Mouse (Mus musculus) C2C12 (cell line): ENCODE measurements at regions not wholly inside any gene's neighbourhood (a gene's known extent, or its start where the extent isn't known, plus 50 kb on each side); places are given as distances from the start of the nearest gene placed in this dataset.

Experiments
- H3K27me3 ChIP-seq: one replicate; pipeline ENCODE4 v1.6.1; 2011; ENCODE audit not compliant: control insufficient read depth, insufficient read depth, insufficient read length
- H3K36me3 ChIP-seq: one replicate; pipeline ENCODE4 v1.6.1; 2011; ENCODE audit not compliant: control insufficient read depth, insufficient read depth
- H3K4me3 ChIP-seq: one replicate; pipeline ENCODE4 v1.5.1; 2011; ENCODE audit warnings: mild to moderate bottlenecking, control low read depth; ENCODE audit not compliant: poor library complexity, insufficient read depth, severe bottlenecking
- H3K79me2 ChIP-seq: one replicate; pipeline ENCODE4 v1.6.1; 2011; ENCODE audit not compliant: control insufficient read depth, insufficient read depth
- H3K79me3 ChIP-seq: one replicate; pipeline ENCODE4 v1.6.1; 2011; ENCODE audit warnings: low read depth, control low read depth
- H3ac ChIP-seq: one replicate; pipeline ENCODE3; 2011; ENCODE audit warnings: low read depth; ENCODE audit not compliant: control insufficient read depth, insufficient read length
- CEBPB ChIP-seq: IDR thresholded peaks from one replicate; pipeline ENCODE4 v1.6.1; 2011; ENCODE audit warnings: low read depth, mild to moderate bottlenecking, control low read depth, moderate library complexity
- CTCF ChIP-seq: IDR thresholded peaks from one replicate; pipeline ENCODE4 v1.5.1; 2011; ENCODE audit not compliant: control insufficient read depth, insufficient read depth, insufficient read length
- FOSL1 ChIP-seq: IDR thresholded peaks from one replicate; pipeline ENCODE4 v1.8.0; 2011; ENCODE audit warnings: mild to moderate bottlenecking, low read length; ENCODE audit not compliant: poor library complexity, insufficient read depth, severe bottlenecking
- MAX ChIP-seq: IDR thresholded peaks from one replicate; pipeline ENCODE4 v1.6.1; 2011; ENCODE audit warnings: mild to moderate bottlenecking, control low read depth
- MYOD1 ChIP-seq: IDR thresholded peaks from one replicate; pipeline ENCODE4 v1.6.1; 2011; ENCODE audit warnings: low read depth; ENCODE audit not compliant: control insufficient read depth, insufficient read length
- MYOG ChIP-seq: IDR thresholded peaks from one replicate; pipeline ENCODE4 v1.6.1; 2011; ENCODE audit not compliant: control insufficient read depth, insufficient read length; ENCODE audit errors: extremely low read depth
- USF1 ChIP-seq: IDR thresholded peaks from one replicate; pipeline ENCODE4 v1.6.1; 2011; ENCODE audit warnings: low read depth, mild to moderate bottlenecking, control low read depth, moderate library complexity

DNA sequence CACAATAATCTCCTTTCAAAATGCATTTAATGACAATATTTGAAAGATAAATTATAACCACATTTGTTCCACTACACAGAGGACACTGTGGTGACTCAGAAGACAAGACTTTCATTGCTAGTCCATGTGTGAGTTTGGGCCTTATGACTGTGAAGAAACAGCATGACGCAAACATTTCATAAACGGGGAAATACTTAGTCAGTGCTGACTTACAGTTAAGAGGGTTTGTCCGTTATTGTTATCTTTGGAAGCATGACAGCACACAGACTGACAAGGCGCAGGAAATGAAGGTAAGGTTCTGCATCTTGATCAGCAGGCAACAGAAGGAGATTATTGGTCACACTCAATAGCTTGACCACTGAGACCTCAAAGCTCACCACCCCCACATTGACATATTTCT is 1255.8 kb downstream of the Zpld1 start:
- Histone ChIP-seq H3K4me3 (no peak overlapping the region), H3ac (no peak overlapping the region), H3K79me2 (no peaks in the 10 kb centered on the region), H3K36me3 (no peaks in the 10 kb centered on the region), H3K79me3 (no peaks in the 10 kb centered on the region), H3K27me3 (no peaks in the 10 kb centered on the region)
- TF ChIP-seq USF1 = peak; percentile 7
- no peak for TF ChIP-seq MYOD1
- peak; percentile 80 for TF ChIP-seq CEBPB
- no peak for TF ChIP-seq MYOG
- TF ChIP-seq CTCF = no peak
- TF ChIP-seq MAX = peak; percentile 26
- TF ChIP-seq FOSL1 = peak; percentile 16

DNA sequence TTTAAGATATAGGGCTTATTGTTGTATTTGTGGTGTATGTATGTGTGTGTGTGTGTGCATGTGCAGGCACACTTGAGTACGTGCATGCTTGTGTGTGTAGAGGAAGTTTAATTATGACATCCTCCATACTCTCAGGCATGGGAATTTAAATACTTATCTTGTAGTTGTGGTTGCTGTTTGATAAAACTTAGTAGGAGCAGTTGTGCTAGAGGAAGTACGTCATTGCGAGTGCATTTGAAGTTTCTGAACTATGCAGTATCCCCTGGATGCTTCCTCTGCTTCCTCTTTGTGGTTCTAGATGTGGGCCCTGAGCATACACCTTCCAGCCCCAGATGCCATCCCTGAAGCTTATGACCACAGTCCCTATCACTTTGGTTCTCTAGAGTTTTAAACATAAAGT is 1281.5 kb downstream of the Zpld1 start:
- Histone ChIP-seq H3K36me3 (no peaks in the 10 kb centered on the region), H3K79me3 (no peaks in the 10 kb centered on the region), H3K27me3 (no peaks in the 10 kb centered on the region), H3K79me2 (no peaks in the 10 kb centered on the region), H3ac (no peak overlapping the region), H3K4me3 (no peak overlapping the region)
- TF ChIP-seq MYOG = no peak
- TF ChIP-seq CTCF = no peak
- TF ChIP-seq CEBPB = no peak
- TF ChIP-seq MAX = no peak
- no peak for TF ChIP-seq MYOD1
- TF ChIP-seq USF1 = no peak
- TF ChIP-seq FOSL1 = no peak

DNA sequence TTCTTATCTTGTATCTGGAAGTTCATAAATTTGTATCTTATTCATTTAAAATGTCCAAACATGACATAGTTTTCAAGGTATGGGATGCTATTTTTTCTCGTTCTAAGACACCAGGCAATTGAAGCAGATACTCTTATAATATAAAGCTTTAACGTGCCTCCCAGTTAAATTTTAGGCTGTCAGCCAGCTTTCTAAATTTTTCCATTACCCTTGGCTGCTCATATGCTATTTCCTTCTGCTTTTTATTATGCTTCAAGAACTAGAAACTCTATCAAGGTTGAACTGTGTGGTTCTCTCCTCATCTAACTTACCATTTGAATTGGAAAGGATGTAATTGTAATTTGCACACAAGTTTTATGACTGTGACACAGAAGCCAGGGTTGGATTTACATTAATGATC is 1324.1 kb downstream of the Zpld1 start:
- no peak overlapping the region for H3ac ChIP-seq
- H3K27me3 ChIP-seq = no peaks in the 10 kb centered on the region
- H3K4me3 ChIP-seq = no peak overlapping the region
- no peaks in the 10 kb centered on the region for H3K36me3 ChIP-seq
- no peaks in the 10 kb centered on the region for H3K79me2 ChIP-seq
- H3K79me3 ChIP-seq = no peaks in the 10 kb centered on the region
- TF ChIP-seq USF1 (no peak), FOSL1 (no peak)

DNA sequence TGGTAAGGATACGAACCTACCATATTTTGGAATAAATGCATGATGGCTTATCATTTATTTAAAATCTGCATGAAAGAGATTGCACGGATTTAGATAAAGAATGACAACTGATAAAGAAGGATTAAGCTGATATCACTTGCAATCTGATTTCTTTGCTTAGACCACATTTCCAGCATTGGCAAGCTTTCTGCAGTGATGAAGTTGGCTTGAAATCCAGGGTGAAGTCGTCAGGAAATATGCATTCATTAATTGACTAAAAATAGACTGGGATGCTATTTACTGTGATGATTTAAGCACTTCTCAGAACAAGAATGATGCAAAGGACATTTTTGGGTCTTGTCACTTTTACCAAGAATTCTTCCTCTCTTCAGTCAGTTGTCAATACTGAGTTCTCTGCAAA is 1341.1 kb downstream of the Zpld1 start:
- Histone ChIP-seq H3K79me2 (no peaks in the 10 kb centered on the region), H3K36me3 (no peaks in the 10 kb centered on the region), H3K27me3 (no peaks in the 10 kb centered on the region), H3ac (no peak overlapping the region), H3K79me3 (no peaks in the 10 kb centered on the region), H3K4me3 (no peak overlapping the region)
- TF ChIP-seq CTCF = no peak
- TF ChIP-seq MYOG = no peak
- no peak for TF ChIP-seq FOSL1
- TF ChIP-seq USF1 = no peak
- TF ChIP-seq MAX = no peak
- no peak for TF ChIP-seq MYOD1
- TF ChIP-seq CEBPB = no peak

DNA sequence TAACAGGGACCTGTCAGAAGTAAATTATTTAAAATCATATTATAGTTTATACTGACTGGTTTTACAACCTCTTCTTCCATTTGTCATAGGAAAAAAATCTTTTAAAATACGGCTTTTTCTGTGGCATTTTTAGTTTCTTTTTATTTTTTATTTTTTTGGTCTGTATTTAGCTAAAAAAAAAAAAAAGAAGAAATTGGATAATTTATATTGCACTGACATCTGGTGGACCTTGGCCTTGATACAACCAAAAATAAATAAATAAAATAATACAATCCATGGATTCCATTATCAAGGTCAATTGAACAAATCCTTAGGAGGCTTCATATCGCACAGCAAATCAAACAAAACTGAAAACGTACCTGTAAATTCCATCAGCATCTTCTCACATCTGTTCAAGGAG is 1352.5 kb downstream of the Zpld1 start:
- no peak overlapping the region for H3ac ChIP-seq
- H3K79me2 ChIP-seq = no peaks in the 10 kb centered on the region
- no peaks in the 10 kb centered on the region for H3K36me3 ChIP-seq
- H3K79me3 ChIP-seq = no peaks in the 10 kb centered on the region
- TF ChIP-seq MYOG (no peak), MAX (no peak), MYOD1 (no peak), USF1 (no peak), CEBPB (no peak), FOSL1 (no peak), CTCF (no peak)
- H3K4me3 ChIP-seq = no peak overlapping the region
- H3K27me3 ChIP-seq = no peaks in the 10 kb centered on the region

DNA sequence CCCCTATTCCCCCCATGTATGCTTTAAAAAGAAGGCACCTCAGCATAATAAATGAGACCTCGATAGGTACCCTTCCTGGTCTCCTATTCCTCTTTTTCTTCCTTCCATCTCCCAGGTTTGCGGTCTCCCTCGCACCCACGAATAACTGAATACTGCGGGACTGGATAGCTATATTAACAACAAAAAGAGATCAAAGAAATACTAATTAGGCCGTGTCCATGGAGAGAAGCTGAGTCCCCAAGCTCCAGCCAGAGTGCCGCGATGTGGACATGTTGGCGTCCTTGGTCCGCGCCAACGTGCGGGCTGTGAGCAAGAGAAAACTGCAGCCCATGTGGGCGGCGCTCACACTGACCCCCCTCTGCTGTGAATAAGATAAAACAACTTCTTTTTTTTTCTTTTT is 1382.0 kb downstream of the Zpld1 start:
- Histone ChIP-seq H3K27me3 (no peaks in the 10 kb centered on the region), H3K79me3 (no peaks in the 10 kb centered on the region), H3ac (no peak overlapping the region), H3K79me2 (no peaks in the 10 kb centered on the region), H3K36me3 (no peaks in the 10 kb centered on the region), H3K4me3 (no peak overlapping the region)
- TF ChIP-seq CEBPB (no peak), CTCF (no peak), USF1 (no peak), MYOG (no peak), FOSL1 (no peak), MAX (no peak), MYOD1 (no peak)
